Mouse (Mus musculus): ENCODE measurements around the gene Glrb. TPM values are rescaled to one million over a fixed set of nuclear protein-coding genes. Genes with fewer than 3 reads are reported as not detected.

The Glrb gene
- total and polyA plus RNA-seq, 3 experiments: not detected

DNA sequence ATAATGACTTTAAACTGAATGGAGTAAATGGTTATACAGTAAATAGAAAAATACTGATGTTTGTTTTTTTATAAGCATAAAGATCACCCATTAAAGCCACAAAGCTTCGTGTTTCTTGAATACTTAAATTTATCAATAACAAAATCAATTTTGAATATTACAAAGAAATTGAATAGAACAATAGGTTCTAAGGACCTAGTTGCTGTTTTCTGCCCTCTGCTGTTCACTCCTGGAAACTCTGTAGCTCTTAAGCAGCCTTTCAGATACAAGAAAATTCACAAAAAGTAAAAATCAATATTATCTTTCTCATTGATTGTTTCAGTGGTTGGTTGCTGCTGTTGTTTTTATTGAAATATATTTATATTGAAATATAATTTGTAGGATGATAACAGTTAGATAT, 108.1 kb downstream of the Glrb start:
- Histone ChIP-seq H3K4me1 (ENCODE audit: control insufficient read depth in 1 of 2, insufficient read depth in 2 of 2, low read length in 2 of 2) (no peaks in the 10 kb centered on the region), H3K4me3 (ENCODE audit: control insufficient read depth in 1 of 2, insufficient read depth in 1 of 2, low read depth in 2 of 2, low read length in 2 of 2) (no peak overlapping the region)
- no peak for TF ChIP-seq JUND (IDR thresholded peaks at IDR 0.05; ENCODE audit: low read depth, low read length)
- TF ChIP-seq GABPA (IDR thresholded peaks at IDR 0.05; ENCODE audit: low read depth, low read length): no peak
- TF ChIP-seq CHD2 (IDR thresholded peaks at IDR 0.05; ENCODE audit: low read length): no peak
- TF ChIP-seq MAX (IDR thresholded peaks at IDR 0.05; ENCODE audit: low read length): no peak
- TF ChIP-seq ELF1 (IDR thresholded peaks at IDR 0.05; ENCODE audit: low read depth, low read length): no peak
- peak; percentile 27; the same call in 1 of the 2 replicates for TF ChIP-seq SMC3 (IDR thresholded peaks at IDR 0.05; ENCODE audit: low read depth, low read length)
- TF ChIP-seq USF1 (IDR thresholded peaks at IDR 0.05; ENCODE audit: low read depth, low read length): no peak
- no peak for TF ChIP-seq NRF1 (IDR thresholded peaks at IDR 0.05; ENCODE audit: insufficient read depth, low read depth, low read length, poor library complexity, severe bottlenecking)
- peak in 1 of 3 experiments; percentile 14; a peak in 2 of 6 replicates for TF ChIP-seq CTCF (IDR thresholded peaks at IDR 0.05 in 2 of 3, conservative IDR thresholded peaks at IDR 0.05 in 1 of 3; ENCODE audit: control insufficient read depth in 1 of 3, insufficient read depth in 1 of 3, low read depth in 2 of 3, low read length in 3 of 3, poor library complexity in 1 of 3, severe bottlenecking in 1 of 3)
- TF ChIP-seq USF2 (IDR thresholded peaks at IDR 0.05; ENCODE audit: borderline replicate concordance in 1 of 2, insufficient read depth in 1 of 2, low read depth in 1 of 2, low read length in 2 of 2): no peak
- TF ChIP-seq E2F4 (IDR thresholded peaks at IDR 0.05; ENCODE audit: borderline replicate concordance, low read depth, low read length): no peak
- no peak for TF ChIP-seq ZMIZ1 (IDR thresholded peaks at IDR 0.05; ENCODE audit: low read depth, low read length)
- TF ChIP-seq ZC3H11A (IDR thresholded peaks at IDR 0.05; ENCODE audit: low read depth, low read length): no peak
- no peak for TF ChIP-seq KAT2A (conservative IDR thresholded peaks at IDR 0.05; ENCODE audit: low read depth, low read length)

GRCm38 (mm10) chr3:80803811-80804210, 109.6 kb downstream of the Glrb start:
- Histone ChIP-seq H3K4me1 (ENCODE audit: control insufficient read depth in 1 of 2, insufficient read depth in 2 of 2, low read length in 2 of 2) (no peaks in the 10 kb centered on the region), H3K9me3 (replicated peaks; ENCODE audit: insufficient read depth, low read length) (no peaks in the 10 kb centered on the region), H3K4me3 (ENCODE audit: control insufficient read depth in 1 of 2, insufficient read depth in 1 of 2, low read depth in 2 of 2, low read length in 2 of 2) (no peak overlapping the region), H3K79me2 (ENCODE audit: control insufficient read depth, insufficient read depth, low read length, poor library complexity) (no peaks in the 10 kb centered on the region), H3K9ac (ENCODE audit: control insufficient read depth, low read depth, low read length, poor library complexity, severe bottlenecking) (no peak overlapping the region), H3K36me3 (ENCODE audit: control insufficient read depth in 1 of 2, insufficient read depth in 2 of 2, low read length in 2 of 2) (no peaks in the 10 kb centered on the region), H3K27ac (ENCODE audit: control insufficient read depth, low read depth, low read length) (no peak overlapping the region), H3K27me3 (ENCODE audit: control insufficient read depth in 1 of 2, insufficient read depth in 2 of 2, low read length in 2 of 2) (no peaks in the 10 kb centered on the region)
- no peak for DNase-seq (ENCODE audit: low read depth, low spot score)
- no peak for TF ChIP-seq SIN3A (IDR thresholded peaks at IDR 0.05; ENCODE audit: low read length)
- TF ChIP-seq EP300 (IDR thresholded peaks at IDR 0.05; ENCODE audit: low read depth in 1 of 2, low read length in 2 of 2): no peak
- no peak for TF ChIP-seq POLR2AphosphoS2 (IDR thresholded peaks at IDR 0.05; ENCODE audit: low read length)
- no peak for TF ChIP-seq E2F4 (IDR thresholded peaks at IDR 0.05; ENCODE audit: borderline replicate concordance, low read depth, low read length)
- TF ChIP-seq HCFC1 (IDR thresholded peaks at IDR 0.05; ENCODE audit: low read depth, low read length): no peak
- TF ChIP-seq TBP (IDR thresholded peaks at IDR 0.05; ENCODE audit: low read depth, low read length): no peak
- no peak for TF ChIP-seq MEF2A (IDR thresholded peaks at IDR 0.05; ENCODE audit: extremely low read depth, insufficient replicate concordance, low read depth, low read length, poor library complexity, severe bottlenecking)
- no peak for TF ChIP-seq CHD2 (IDR thresholded peaks at IDR 0.05; ENCODE audit: low read length)
- no peak for TF ChIP-seq MYC (IDR thresholded peaks at IDR 0.05; ENCODE audit: low read depth, low read length)
- no peak for TF ChIP-seq ZNF384 (IDR thresholded peaks at IDR 0.05; ENCODE audit: low read depth, low read length)
- no peak for TF ChIP-seq MAFK (IDR thresholded peaks at IDR 0.05; ENCODE audit: borderline replicate concordance, low read depth, low read length)
- no peak for TF ChIP-seq TAL1 (IDR thresholded peaks at IDR 0.05; ENCODE audit: low read length)
- TF ChIP-seq USF2 (IDR thresholded peaks at IDR 0.05; ENCODE audit: borderline replicate concordance in 1 of 2, insufficient read depth in 1 of 2, low read depth in 1 of 2, low read length in 2 of 2): no peak
- TF ChIP-seq MAX (IDR thresholded peaks at IDR 0.05; ENCODE audit: low read length): no peak
- no peak for TF ChIP-seq ZKSCAN1 (IDR thresholded peaks at IDR 0.05; ENCODE audit: low read depth, low read length)
- TF ChIP-seq NRF1 (IDR thresholded peaks at IDR 0.05; ENCODE audit: insufficient read depth, low read depth, low read length, poor library complexity, severe bottlenecking): no peak
- TF ChIP-seq ETS1 (IDR thresholded peaks at IDR 0.05; ENCODE audit: low read depth, low read length): no peak
- no peak for TF ChIP-seq BHLHE40 (IDR thresholded peaks at IDR 0.05; ENCODE audit: borderline replicate concordance, low read depth, low read length)
- no peak for TF ChIP-seq MAZ (IDR thresholded peaks at IDR 0.05; ENCODE audit: low read depth, low read length)

More for the DNA sequence above, 108.1 kb downstream of the Glrb start:
- Histone ChIP-seq H3K27me3 (ENCODE audit: control insufficient read depth in 1 of 2, insufficient read depth in 2 of 2, low read length in 2 of 2) (no peaks in the 10 kb centered on the region), H3K9ac (ENCODE audit: control insufficient read depth, low read depth, low read length, poor library complexity, severe bottlenecking) (no peak overlapping the region), H3K27ac (ENCODE audit: control insufficient read depth, low read depth, low read length) (no peak overlapping the region), H3K79me2 (ENCODE audit: control insufficient read depth, insufficient read depth, low read length, poor library complexity) (no peaks in the 10 kb centered on the region), H3K36me3 (ENCODE audit: control insufficient read depth in 1 of 2, insufficient read depth in 2 of 2, low read length in 2 of 2) (no peaks in the 10 kb centered on the region), H3K9me3 (replicated peaks; ENCODE audit: insufficient read depth, low read length) (no peaks in the 10 kb centered on the region)
- DNase-seq (ENCODE audit: low read depth, low spot score): no peak
